18 mouse cellular contexts compared by ENCODE assay signal in genomic region chr2:103372541-103372940, GRCm38 (mm10). TPM values are rescaled to one million over a fixed set of nuclear protein-coding genes. Genes with fewer than 3 reads are reported as not detected.
"Had no signal": no experiment of that assay in that cellular context is flagged by ENCODE, and none has a peak within 500 bp of the region (broad histone marks: within the 10 kb centered on the region; RNA-seq: fewer than 3 reads in every experiment).

No protein-coding gene starts in this region.

- H3K4me2 ChIP-seq: kidney, embryonic 15.5 days; limb, embryonic 13.5 days; midbrain, embryonic 12.5 days; neural tube, embryonic 13.5 days; stomach, embryonic 15.5 days had no signal

- H3K27me3 ChIP-seq: kidney, embryonic 15.5 days; limb, embryonic 13.5 days; midbrain, embryonic 12.5 days; neural tube, embryonic 13.5 days; stomach, embryonic 15.5 days had no signal

- H3K4me3 ChIP-seq: kidney, embryonic 15.5 days; limb, embryonic 13.5 days; midbrain, embryonic 12.5 days; neural tube, embryonic 13.5 days; stomach, embryonic 15.5 days had no signal

- H3K36me3 ChIP-seq: kidney, embryonic 15.5 days; limb, embryonic 13.5 days; midbrain, embryonic 12.5 days; neural tube, embryonic 13.5 days; stomach, embryonic 15.5 days had no signal

- H3K27ac ChIP-seq: kidney, embryonic 15.5 days; limb, embryonic 13.5 days; liver, embryonic 14.5 days; midbrain, embryonic 12.5 days; neural tube, embryonic 13.5 days; stomach, embryonic 15.5 days had no signal

- H3K9me3 ChIP-seq: kidney, embryonic 15.5 days; limb, embryonic 13.5 days; midbrain, embryonic 12.5 days; neural tube, embryonic 13.5 days; stomach, embryonic 15.5 days had no signal

- H3K4me1 ChIP-seq: kidney, embryonic 15.5 days; limb, embryonic 13.5 days; midbrain, embryonic 12.5 days; neural tube, embryonic 13.5 days; stomach, embryonic 15.5 days had no signal

- DNase-seq: kidney, adult 18-20 months; kidney, postnatal 14 days; left cerebral cortex, postnatal 4 days; lung, adult 18-20 months; right cerebral cortex, postnatal 14 days; thymus, adult 2 months; thymus, postnatal 25 days had no signal

- H3K9ac ChIP-seq: kidney, embryonic 15.5 days; limb, embryonic 13.5 days; liver, embryonic 14.5 days; midbrain, embryonic 12.5 days; neural tube, embryonic 13.5 days; stomach, embryonic 15.5 days had no signal

RNA-seq across cellular contexts. Expression of gene Elf5, which starts 38.9 kb away (rescaled TPM):
- total RNA-seq: liver, adult 2 months; megakaryocyte-erythroid progenitor cell, adult 5-6 weeks; monocyte, adult 5-6 weeks had no signal
- polyA plus RNA-seq: liver, adult 2 months; neural tube, embryonic 13.5 days; spleen, adult 2 months; testis, adult 2 months had no signal
